Comparison of ENCODE assay signal across 8 mouse cellular contexts in genomic region chr7:120103019-120103567, GRCm38 (mm10). TPM values are rescaled to one million over a fixed set of nuclear protein-coding genes. Genes with fewer than 3 reads are reported as not detected.
DNase-seq lines count a peak whose midpoint lies in the region; ATAC-seq and TF ChIP-seq lines count a peak whose summit lies in the region.

No protein-coding gene starts in this region.

- H3K4me1 ChIP-seq in bone marrow macrophage, adult 2 months (ENCODE audit: control insufficient read depth, insufficient read depth, low read length): peaks cover 13% of the 10 kb centered on the region
- no peaks in the 10 kb centered on the region; the same call in 1 of the 2 replicates for H3K4me1 ChIP-seq in forebrain, embryonic 11.5 days (replicated peaks; ENCODE audit: control insufficient read depth, insufficient read depth, low read length)
- 0 out of 2 replicates have a peak, but pooled peaks cover 9% of the 10 kb centered on the region for H3K4me1 ChIP-seq in hindbrain, embryonic 14.5 days (replicated peaks; ENCODE audit: control insufficient read depth, insufficient read depth, low read length)
- 0 out of 2 replicates have a peak, but pooled peaks cover 1% of the 10 kb centered on the region for H3K4me1 ChIP-seq in liver, adult 2 months (ENCODE audit: control insufficient read depth, insufficient read depth, low read length)
- peaks cover 18% of the 10 kb centered on the region for H3K4me1 ChIP-seq in midbrain, embryonic 15.5 days

- H3K27me3 ChIP-seq in Patski: no peaks in the 10 kb centered on the region
- peaks cover 10% of the 10 kb centered on the region; the same call in 1 of the 2 replicates for H3K27me3 ChIP-seq in forebrain, embryonic 11.5 days (ENCODE audit: control insufficient read depth, insufficient read depth, low read length)
- 0 out of 2 replicates have a peak, but pooled peaks cover 7% of the 10 kb centered on the region for H3K27me3 ChIP-seq in hindbrain, embryonic 14.5 days (ENCODE audit: control insufficient read depth, insufficient read depth, low read length)
- no peaks in the 10 kb centered on the region for H3K27me3 ChIP-seq in liver, adult 2 months (ENCODE audit: control insufficient read depth, insufficient read depth, low read length)
- H3K27me3 ChIP-seq in midbrain, embryonic 15.5 days (replicated peaks): peaks cover 20% of the 10 kb centered on the region

- no peaks in the 10 kb centered on the region for H3K36me3 ChIP-seq in forebrain, embryonic 11.5 days (ENCODE audit: control insufficient read depth, insufficient read depth, low read length)
- no peaks in the 10 kb centered on the region for H3K36me3 ChIP-seq in hindbrain, embryonic 14.5 days (replicated peaks; ENCODE audit: control insufficient read depth, insufficient read depth)
- H3K36me3 ChIP-seq in liver, adult 2 months (ENCODE audit: control insufficient read depth, insufficient read depth, low read length): no peaks in the 10 kb centered on the region
- no peaks in the 10 kb centered on the region for H3K36me3 ChIP-seq in midbrain, embryonic 15.5 days (replicated peaks)

- no peaks in the 10 kb centered on the region for H3K79me2 ChIP-seq in liver, adult 2 months (ENCODE audit: control insufficient read depth, insufficient read depth, low read length)

- peak overlapping the region; percentile 99 for H3K4me3 ChIP-seq in bone marrow macrophage, adult 2 months (ENCODE audit: insufficient read depth, low read length)
- peak overlapping the region; percentile 53 for H3K4me3 ChIP-seq in forebrain, embryonic 11.5 days (ENCODE audit: low read depth, low read length)
- peak overlapping the region; percentile 46 for H3K4me3 ChIP-seq in hindbrain, embryonic 14.5 days (replicated peaks; ENCODE audit: low read length)
- H3K4me3 ChIP-seq in liver, adult 2 months (ENCODE audit: insufficient read depth, low read depth, low read length): peak overlapping the region; percentile 76
- peak overlapping the region; percentile 58 for H3K4me3 ChIP-seq in midbrain, embryonic 15.5 days

- no peak overlapping the region for H3K27ac ChIP-seq in bone marrow macrophage, adult 2 months (ENCODE audit: insufficient read depth, low read depth, low read length)
- H3K27ac ChIP-seq in forebrain, embryonic 11.5 days (ENCODE audit: low read depth, low read length): no peak overlapping the region
- no peak overlapping the region for H3K27ac ChIP-seq in hindbrain, embryonic 14.5 days
- no peak overlapping the region for H3K27ac ChIP-seq in liver, adult 2 months (replicated peaks; ENCODE audit: insufficient read depth, low read depth, low read length)
- H3K27ac ChIP-seq in midbrain, embryonic 15.5 days: no peak overlapping the region

- POLR2A ChIA-PET in Patski (lab: Charles Lee): no interaction called here

- TF ChIP-seq CTCF in Patski (IDR thresholded peaks at IDR 0.05): no peak
- TF ChIP-seq CTCF in bone marrow macrophage, adult 2 months (IDR thresholded peaks at IDR 0.05; ENCODE audit: low read depth, low read length): no peak
- TF ChIP-seq CTCF in liver, adult 2 months (IDR thresholded peaks at IDR 0.05; ENCODE audit: low read depth, low read length): no peak

- ATAC-seq in Patski: peak; percentile 33
- peak; percentile 34; the same call in 1 of the 2 replicates for ATAC-seq in forebrain, embryonic 11.5 days (replicated peaks; ENCODE audit: low FRiP score)
- ATAC-seq in hindbrain, embryonic 14.5 days (ENCODE audit: low FRiP score): no peak; the same call in 1 of the 2 replicates
- peak; percentile 65 for ATAC-seq in midbrain, embryonic 15.5 days (replicated peaks)

- WGBS in forebrain, embryonic 11.5 days: 2% methylated on average over 25 of the region's 25 CpGs
- 4% methylated on average over 25 of the region's 25 CpGs for WGBS in hindbrain, embryonic 14.5 days
- WGBS in liver, adult 2 months: 10% methylated on average over 25 of the region's 25 CpGs
- 2% methylated on average over 25 of the region's 25 CpGs for WGBS in midbrain, embryonic 15.5 days

- H3K9ac ChIP-seq in forebrain, embryonic 11.5 days (ENCODE audit: low read length): peak overlapping the region; percentile 60
- H3K9ac ChIP-seq in hindbrain, embryonic 14.5 days: peak overlapping the region; percentile 57
- no peak overlapping the region; the same call in 1 of the 2 replicates for H3K9ac ChIP-seq in liver, adult 2 months (ENCODE audit: low read depth, low read length)
- peak overlapping the region; percentile 46 for H3K9ac ChIP-seq in midbrain, embryonic 15.5 days

- in situ Hi-C loops in Patski (cut with MboI; ENCODE audit: low pct_unique_long_range_greater_than_20kb): no loop called here

- H3K4me2 ChIP-seq in forebrain, embryonic 11.5 days (ENCODE audit: low read depth, low read length, severe bottlenecking): peak overlapping the region; percentile 76
- H3K4me2 ChIP-seq in hindbrain, embryonic 14.5 days (replicated peaks): peak overlapping the region; percentile 67
- peak overlapping the region; percentile 91 for H3K4me2 ChIP-seq in midbrain, embryonic 15.5 days

- H3K9me3 ChIP-seq in forebrain, embryonic 11.5 days (ENCODE audit: control insufficient read depth, low read length): no peaks in the 10 kb centered on the region
- no peaks in the 10 kb centered on the region for H3K9me3 ChIP-seq in hindbrain, embryonic 14.5 days (ENCODE audit: control insufficient read depth, low read length)
- H3K9me3 ChIP-seq in midbrain, embryonic 15.5 days: no peaks in the 10 kb centered on the region

- DNase-seq in Patski (ENCODE audit: low read depth, low spot score): no peak
- peak; percentile 51 for DNase-seq in forebrain, embryonic 11.5 days (ENCODE audit: low spot score)
- DNase-seq in hindbrain, embryonic 14.5 days (ENCODE audit: low spot score): no peak
- no peak for DNase-seq in liver, adult 2 months (ENCODE audit: extremely low read depth, low read depth, low spot score)
- DNase-seq in spleen, postnatal 36 days (ENCODE audit: low spot score in 2 of 2): no peak
- DNase-seq in thymus, postnatal 36 days: no peak

- CTCF ChIA-PET in Patski (lab: Charles Lee): no interaction called here

- TF ChIP-seq POLR2A in bone marrow macrophage, adult 2 months (IDR thresholded peaks at IDR 0.05; ENCODE audit: borderline replicate concordance, low read depth, low read length): no peak
- no peak for TF ChIP-seq POLR2A in liver, adult 2 months (IDR thresholded peaks at IDR 0.05; ENCODE audit: extremely low read depth, insufficient read depth, low read length)

RNA-seq across cellular contexts. Expression of gene Tmem159, which starts 0.9 kb away (rescaled TPM):
- 14.3 TPM for polyA plus RNA-seq in Patski (2021)
- 30.6 and 33.7 TPM in 2 replicates for polyA plus RNA-seq in bone marrow macrophage, adult 2 months (2012; ENCODE audit: insufficient read depth, insufficient read length, missing spikeins)
- 10.4 and 10.9 TPM in 2 replicates for polyA plus RNA-seq in forebrain, embryonic 11.5 days (2014; fragmentation: Nextera tagmentation; extraction: Ambion mirVana)
- 12.0 and 15.2 TPM in 2 replicates for polyA plus RNA-seq in hindbrain, embryonic 14.5 days (2014; fragmentation: Nextera tagmentation; extraction: Ambion mirVana)
- total RNA-seq in liver, adult 2 months (2014; rRNA removed): 3.0 and 3.5 TPM in 2 replicates
- 1.8 and 3.2 TPM in 2 replicates for polyA plus RNA-seq in liver, adult 2 months (2012; rRNA removed)
- 10.6 and 10.8 TPM in 2 replicates for polyA plus RNA-seq in midbrain, embryonic 15.5 days (2015; fragmentation: Nextera tagmentation; extraction: Ambion mirVana)

RNA-seq across cellular contexts. Expression of gene Dnah3, which starts 8.0 kb away (rescaled TPM):
- polyA plus RNA-seq in Patski (2021): not detected
- not detected in 2 replicates for polyA plus RNA-seq in bone marrow macrophage, adult 2 months (2012; ENCODE audit: insufficient read depth, insufficient read length, missing spikeins)
- 0.07 TPM in 1 of 2 replicates, not detected in the other for polyA plus RNA-seq in forebrain, embryonic 11.5 days (2014; fragmentation: Nextera tagmentation; extraction: Ambion mirVana)
- 0.09 and 0.16 TPM in 2 replicates for polyA plus RNA-seq in hindbrain, embryonic 14.5 days (2014; fragmentation: Nextera tagmentation; extraction: Ambion mirVana)
- total RNA-seq in liver, adult 2 months (2014; rRNA removed): not detected in 2 replicates
- polyA plus RNA-seq in liver, adult 2 months (2012; rRNA removed): not detected in 2 replicates
- polyA plus RNA-seq in midbrain, embryonic 15.5 days (2015; fragmentation: Nextera tagmentation; extraction: Ambion mirVana): 0.21 and 0.29 TPM in 2 replicates

RNA-seq across cellular contexts. Expression of gene Zp2, which starts 42.0 kb away (rescaled TPM):
- not detected for polyA plus RNA-seq in Patski (2021)
- polyA plus RNA-seq in bone marrow macrophage, adult 2 months (2012; ENCODE audit: insufficient read depth, insufficient read length, missing spikeins): not detected in 2 replicates
- not detected in 2 replicates for polyA plus RNA-seq in forebrain, embryonic 11.5 days (2014; fragmentation: Nextera tagmentation; extraction: Ambion mirVana)
- polyA plus RNA-seq in hindbrain, embryonic 14.5 days (2014; fragmentation: Nextera tagmentation; extraction: Ambion mirVana): not detected in 2 replicates
- total RNA-seq in liver, adult 2 months (2014; rRNA removed): not detected in 2 replicates
- not detected in 2 replicates for polyA plus RNA-seq in liver, adult 2 months (2012; rRNA removed)
- polyA plus RNA-seq in midbrain, embryonic 15.5 days (2015; fragmentation: Nextera tagmentation; extraction: Ambion mirVana): not detected in 2 replicates

Comparison
In these comparisons a context has a peak if more than half of its experiments do, and no peak if none do; other contexts are left out.
1. H3K4me3 ChIP-seq: peak in every context shown above with its lines; median percentile 99 in bone marrow macrophage, adult 2 months; 76 in liver, adult 2 months; 58 in midbrain, embryonic 15.5 days; 53 in forebrain, embryonic 11.5 days; 46 in hindbrain, embryonic 14.5 days.